Mouse (Mus musculus) myocyte (in vitro differentiated cells): ENCODE measurements around the gene Hoxb9.
A peak's percentile ranks its signal among the peaks of the same experiment; 100 is the strongest.

Experiments
- CEBPB ChIP-seq: IDR thresholded peaks from 2 replicates; pipeline ENCODE4 v1.6.1; 2011; ENCODE audit warnings: mild to moderate bottlenecking, moderate library complexity; ENCODE audit not compliant: poor library complexity, insufficient read depth, severe bottlenecking
- E2F4 ChIP-seq: IDR thresholded peaks from one replicate; pipeline ENCODE4 v1.6.1; 2011; ENCODE audit warnings: mild to moderate bottlenecking, control low read depth, moderate library complexity; ENCODE audit not compliant: insufficient read depth
- MAX ChIP-seq: IDR thresholded peaks from one replicate; pipeline ENCODE4 v1.6.1; 2011; ENCODE audit warnings: low read depth, mild to moderate bottlenecking, control low read depth
- POLR2A ChIP-seq: IDR thresholded peaks from one replicate; pipeline ENCODE4 v1.6.1; 2011; ENCODE audit warnings: low read depth, mild to moderate bottlenecking, control low read depth, moderate library complexity; ENCODE audit not compliant: insufficient read length
- SRF ChIP-seq: IDR thresholded peaks from one replicate; pipeline ENCODE4 v1.6.1; 2011; ENCODE audit warnings: low read depth; ENCODE audit not compliant: control insufficient read depth, insufficient read length
- TCF12 ChIP-seq: IDR thresholded peaks from one replicate; pipeline ENCODE4 v1.6.1; 2011; ENCODE audit warnings: mild to moderate bottlenecking, control low read depth; ENCODE audit not compliant: poor library complexity, insufficient read depth, severe bottlenecking
- USF1 ChIP-seq: IDR thresholded peaks from one replicate; pipeline ENCODE4 v1.6.1; 2011; ENCODE audit warnings: low read depth, mild to moderate bottlenecking, control low read depth, moderate library complexity

DNA sequence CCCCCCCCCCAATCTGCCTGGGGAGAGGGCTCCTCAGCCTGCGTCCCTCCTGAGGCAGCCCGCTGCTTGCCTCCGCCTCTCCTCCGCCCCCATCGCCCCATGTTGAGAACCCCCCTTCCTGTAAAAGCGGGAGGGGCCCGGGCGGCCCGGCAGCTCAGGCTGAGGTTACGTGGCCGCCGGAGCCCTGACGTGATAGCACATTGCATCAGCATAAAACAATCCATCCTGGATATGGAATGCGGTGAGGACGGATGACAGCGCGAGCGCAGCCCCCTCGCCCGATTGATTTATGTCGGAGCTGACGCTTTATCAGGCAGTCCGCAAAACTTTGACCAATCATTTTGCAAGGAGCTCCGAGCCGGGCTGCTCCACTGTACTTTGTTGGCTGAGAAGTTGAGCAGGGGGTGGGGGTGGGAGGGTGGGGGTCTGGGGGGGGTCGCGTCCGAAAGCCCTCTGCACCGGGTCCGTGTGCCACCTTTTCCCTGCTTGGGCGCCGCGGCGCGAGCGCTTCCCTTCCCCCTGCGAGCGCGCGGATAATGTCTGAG is at the start of gene Hoxb9:
- no peak for TF ChIP-seq POLR2A
- TF ChIP-seq E2F4, result no peak
- TF ChIP-seq TCF12, result no peak
- no peak for TF ChIP-seq USF1
- TF ChIP-seq CEBPB, result 0 out of 2 replicates have a peak, but pooled peaks have one; percentile 12
- no peak for TF ChIP-seq SRF
- no peak for TF ChIP-seq MAX
